Mouse (Mus musculus) heart, embryonic 12.5 days (tissue): ENCODE results near the gene Ush1g. TPM values are rescaled to one million over a fixed set of nuclear protein-coding genes. Genes with fewer than 3 reads are reported as not detected.

Experiments
- ATAC-seq: fragments of 200-750 bp; cut with Nextera tagmentation; 2 replicates; pipeline ENCODE4 v1.8.0; 2017; ENCODE audit warnings: moderate TSS enrichment, moderate library complexity; ENCODE audit not compliant: insufficient number of reproducible peaks, low FRiP score
- H3K27ac ChIP-seq: fragments of 300-500 bp; sonication (generic); 2 replicates; pipeline ENCODE4 v1.5.1; 2016; ENCODE audit warnings: mild to moderate bottlenecking, moderate library complexity; ENCODE audit not compliant: poor library complexity, severe bottlenecking
- H3K27me3 ChIP-seq: fragments of 300-500 bp; sonication (generic); replicated peaks from 2 replicates; pipeline ENCODE4 v1.6.1; 2016; ENCODE audit warnings: mild to moderate bottlenecking, moderate library complexity
- H3K36me3 ChIP-seq: fragments of 300-500 bp; sonication (generic); 2 replicates; pipeline ENCODE4 v1.6.1; 2016; ENCODE audit warnings: mild to moderate bottlenecking, moderate library complexity
- H3K4me1 ChIP-seq: fragments of 300-500 bp; sonication (generic); replicated peaks from 2 replicates; pipeline ENCODE4 v1.6.1; 2016; ENCODE audit warnings: mild to moderate bottlenecking
- H3K4me2 ChIP-seq: fragments of 300-500 bp; sonication (generic); 2 replicates; pipeline ENCODE4 v1.6.1; 2016; ENCODE audit warnings: mild to moderate bottlenecking, moderate library complexity
- H3K4me3 ChIP-seq: fragments of 300-500 bp; sonication (generic); 2 replicates; pipeline ENCODE4 v1.5.1; 2016; ENCODE audit warnings: mild to moderate bottlenecking
- H3K9ac ChIP-seq: fragments of 300-500 bp; sonication (generic); 2 replicates; pipeline ENCODE4 v1.6.1; 2016; ENCODE audit warnings: mild to moderate bottlenecking, moderate library complexity
- H3K9me3 ChIP-seq: fragments of 300-500 bp; sonication (generic); replicated peaks from 2 replicates; pipeline ENCODE4 v1.6.1; 2016; ENCODE audit warnings: mild to moderate bottlenecking, moderate library complexity
- WGBS: fragments of 180-500 bp; shearing (Covaris S2); methylation state at CpG from one replicate; pipeline ENCODE4 v1.1.7; 2016; 5-methylcytosine and 5-hydroxymethylcytosine counted together
- polyA plus RNA-seq: library from polyadenylated mRNA; unstranded; fragments of >200 nt; fragmentation: Nextera tagmentation; extraction: Ambion mirVana; gene quantifications from 2 replicates; pipeline ENCODE4 v1.2.1, GENCODE M21; 2016

Gene Ush1g
- polyA plus RNA-seq, 1 experiment from 2014 or later, result 0.06 TPM

- no peak for ATAC-seq
- H3K27ac ChIP-seq, result no peak overlapping the region
- H3K36me3 ChIP-seq, result no peaks in the 10 kb centered on the region
- H3K9me3 ChIP-seq, result no peaks in the 10 kb centered on the region
- WGBS, result 8% methylated on average over 8 of the region's 8 CpGs
- peaks cover 7% of the 10 kb centered on the region for H3K4me1 ChIP-seq
- peaks cover 69% of the 10 kb centered on the region for H3K27me3 ChIP-seq
- no peak overlapping the region for H3K9ac ChIP-seq
- no peak overlapping the region for H3K4me2 ChIP-seq
- no peak overlapping the region for H3K4me3 ChIP-seq
These were observed 32.3 kb upstream of the Ush1g start for GRCm38 (mm10) chr11:115354183-115354582.

GRCm38 (mm10) chr11:115353375-115353774 lies 31.5 kb upstream of the Ush1g start:
- Histone ChIP-seq H3K9me3 (no peaks in the 10 kb centered on the region), H3K4me3 (no peak overlapping the region), H3K9ac (no peak overlapping the region), H3K27me3 (peaks cover 72% of the 10 kb centered on the region), H3K27ac (no peak overlapping the region), H3K4me1 (no peaks in the 10 kb centered on the region), H3K4me2 (no peak overlapping the region), H3K36me3 (no peaks in the 10 kb centered on the region)
- ATAC-seq, result no peak
- 85% methylated on average over 5 of the region's 5 CpGs for WGBS

DNA sequence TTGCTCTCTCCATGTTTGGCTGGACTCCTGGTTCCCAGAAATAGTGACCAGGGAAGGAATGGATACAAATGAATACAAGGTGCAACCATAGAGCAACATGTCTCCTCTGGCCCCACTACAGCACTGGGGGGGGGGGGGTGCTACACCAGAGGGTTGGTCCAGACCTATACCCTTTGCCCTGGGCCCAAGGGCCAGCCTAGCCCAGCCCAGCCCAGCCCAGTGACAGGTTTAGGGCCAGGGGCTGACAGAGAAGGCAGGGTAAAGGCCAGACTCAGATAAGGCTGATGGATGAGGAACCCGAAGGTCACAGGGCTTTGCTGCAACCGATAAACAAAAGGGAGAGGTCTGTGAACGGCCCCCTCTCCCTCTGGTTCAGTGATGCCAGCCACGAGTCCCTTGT lies 28.1 kb upstream of the Ush1g start:
- Histone ChIP-seq H3K27me3 (peaks cover 79% of the 10 kb centered on the region), H3K9me3 (no peaks in the 10 kb centered on the region), H3K27ac (no peak overlapping the region), H3K4me3 (no peak overlapping the region), H3K36me3 (no peaks in the 10 kb centered on the region), H3K4me2 (no peak overlapping the region), H3K4me1 (no peaks in the 10 kb centered on the region), H3K9ac (no peak overlapping the region)
- 39% methylated on average over 4 of the region's 4 CpGs for WGBS
- no peak for ATAC-seq

DNA sequence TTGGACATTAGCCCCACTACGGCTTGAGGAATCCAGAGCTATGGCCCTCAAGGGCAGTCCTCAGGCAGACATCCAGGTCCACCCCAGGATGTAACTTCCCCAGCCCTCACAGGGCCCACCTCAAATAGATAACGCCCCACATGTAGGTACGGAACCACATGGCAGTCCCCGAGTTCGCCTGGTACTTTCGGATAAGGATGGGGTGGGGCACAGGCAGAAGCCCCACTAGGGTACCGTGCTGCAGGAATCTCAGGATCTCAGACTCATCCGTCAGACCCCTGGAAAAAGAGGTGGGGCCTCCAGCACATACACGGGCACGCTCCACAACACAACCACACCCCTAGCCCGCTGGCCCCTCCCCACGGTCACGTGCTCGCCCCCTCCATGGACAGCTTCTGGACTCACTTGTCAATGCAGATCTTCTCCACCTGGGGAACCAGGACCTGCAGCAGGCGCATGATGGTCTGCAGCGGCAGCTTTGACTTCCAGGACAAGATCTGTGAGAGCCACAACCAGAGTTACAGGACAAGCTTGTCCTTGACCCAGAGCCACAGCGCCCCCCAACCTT lies 26.9 kb upstream of the Ush1g start:
- Histone ChIP-seq H3K4me2 (no peak overlapping the region), H3K27ac (no peak overlapping the region), H3K4me1 (no peaks in the 10 kb centered on the region), H3K9ac (no peak overlapping the region), H3K36me3 (no peaks in the 10 kb centered on the region), H3K27me3 (peaks cover 87% of the 10 kb centered on the region), H3K9me3 (no peaks in the 10 kb centered on the region), H3K4me3 (no peak overlapping the region)
- no peak for ATAC-seq
- WGBS, result 46% methylated on average over 17 of the region's 17 CpGs

DNA sequence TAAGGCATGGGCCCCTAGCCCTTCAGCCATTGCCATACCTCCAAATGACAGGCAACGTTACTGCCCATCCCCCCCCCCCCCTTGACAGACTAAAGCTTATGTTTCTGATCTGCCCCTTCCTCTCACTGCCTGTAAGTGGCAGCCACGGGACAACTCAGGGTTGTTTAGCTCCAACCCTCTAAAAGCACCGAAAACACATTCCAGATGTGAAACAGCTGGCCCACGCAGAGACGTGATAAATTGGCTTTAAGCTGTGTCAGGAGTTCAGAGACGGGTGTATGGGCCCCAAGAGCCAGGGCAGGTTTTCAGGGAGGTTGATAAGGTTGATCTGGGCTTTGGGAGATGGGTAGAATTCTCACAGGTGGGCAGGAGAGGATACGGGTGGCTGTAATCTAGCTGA lies 23.7 kb upstream of the Ush1g start:
- H3K4me2 ChIP-seq, result no peak overlapping the region
- no peak overlapping the region for H3K4me3 ChIP-seq
- H3K36me3 ChIP-seq, result no peaks in the 10 kb centered on the region
- no peaks in the 10 kb centered on the region for H3K4me1 ChIP-seq
- H3K9ac ChIP-seq, result no peak overlapping the region
- no peak overlapping the region for H3K27ac ChIP-seq
- no peaks in the 10 kb centered on the region for H3K9me3 ChIP-seq
- H3K27me3 ChIP-seq, result peaks cover 88% of the 10 kb centered on the region
- WGBS, result 27% methylated on average over 7 of the region's 7 CpGs
- ATAC-seq, result no peak

GRCm38 (mm10) chr11:115344967-115345366 lies 23.1 kb upstream of the Ush1g start:
- no peak overlapping the region for H3K27ac ChIP-seq
- H3K36me3 ChIP-seq, result no peaks in the 10 kb centered on the region
- no peak overlapping the region for H3K4me3 ChIP-seq
- 5% methylated on average over 12 of the region's 12 CpGs for WGBS
- no peaks in the 10 kb centered on the region for H3K9me3 ChIP-seq
- ATAC-seq, result no peak
- H3K4me1 ChIP-seq, result no peaks in the 10 kb centered on the region
- H3K4me2 ChIP-seq, result no peak overlapping the region
- H3K9ac ChIP-seq, result no peak overlapping the region
- peaks cover 88% of the 10 kb centered on the region for H3K27me3 ChIP-seq

GRCm38 (mm10) chr11:115341866-115342265 lies 20.0 kb upstream of the Ush1g start:
- Histone ChIP-seq H3K9me3 (no peaks in the 10 kb centered on the region), H3K4me1 (no peaks in the 10 kb centered on the region), H3K27me3 (peaks cover 93% of the 10 kb centered on the region), H3K9ac (no peak overlapping the region), H3K36me3 (no peaks in the 10 kb centered on the region), H3K4me3 (no peak overlapping the region), H3K27ac (no peak overlapping the region), H3K4me2 (no peak overlapping the region)
- WGBS, result 62% methylated on average over 6 of the region's 6 CpGs
- ATAC-seq, result no peak

GRCm38 (mm10) chr11:115341246-115341645 lies 19.4 kb upstream of the Ush1g start:
- Histone ChIP-seq H3K4me2 (no peak overlapping the region), H3K27me3 (peaks cover 93% of the 10 kb centered on the region), H3K9me3 (no peaks in the 10 kb centered on the region), H3K27ac (no peak overlapping the region), H3K4me3 (no peak overlapping the region), H3K4me1 (no peaks in the 10 kb centered on the region), H3K9ac (no peak overlapping the region), H3K36me3 (no peaks in the 10 kb centered on the region)
- no peak for ATAC-seq
- 65% methylated on average over 2 of the region's 2 CpGs for WGBS

GRCm38 (mm10) chr11:115337826-115338225 lies 16.0 kb upstream of the Ush1g start:
- Histone ChIP-seq H3K9ac (no peak overlapping the region), H3K4me3 (no peak overlapping the region), H3K27ac (no peak overlapping the region), H3K27me3 (peaks cover 95% of the 10 kb centered on the region), H3K4me1 (0 out of 2 replicates have a peak, but pooled peaks cover 5% of the 10 kb centered on the region), H3K4me2 (no peak overlapping the region), H3K9me3 (no peaks in the 10 kb centered on the region), H3K36me3 (no peaks in the 10 kb centered on the region)
- WGBS, result 54% methylated on average over 1 of the region's 1 CpGs
- ATAC-seq, result no peak

- 45% methylated on average over 3 of the region's 3 CpGs for WGBS
These were observed 15.5 kb upstream of the Ush1g start for GRCm38 (mm10) chr11:115337350-115337749.

GRCm38 (mm10) chr11:115336115-115336514 lies 14.3 kb upstream of the Ush1g start:
- no peaks in the 10 kb centered on the region for H3K36me3 ChIP-seq
- H3K4me3 ChIP-seq, result no peak overlapping the region
- H3K4me2 ChIP-seq, result no peak overlapping the region
- no peak overlapping the region for H3K9ac ChIP-seq
- H3K27me3 ChIP-seq, result peaks cover 95% of the 10 kb centered on the region
- H3K4me1 ChIP-seq, result 0 out of 2 replicates have a peak, but pooled peaks cover 5% of the 10 kb centered on the region
- H3K9me3 ChIP-seq, result no peaks in the 10 kb centered on the region
- no peak overlapping the region for H3K27ac ChIP-seq
- ATAC-seq, result no peak
- 17% methylated on average over 6 of the region's 6 CpGs for WGBS

More at GRCm38 (mm10) chr11:115337350-115337749, 15.5 kb upstream of the Ush1g start:
- Histone ChIP-seq H3K4me3 (no peak overlapping the region), H3K4me2 (no peak overlapping the region), H3K27ac (no peak overlapping the region), H3K4me1 (0 out of 2 replicates have a peak, but pooled peaks cover 5% of the 10 kb centered on the region), H3K27me3 (peaks cover 95% of the 10 kb centered on the region), H3K9me3 (no peaks in the 10 kb centered on the region), H3K9ac (no peak overlapping the region), H3K36me3 (no peaks in the 10 kb centered on the region)
- ATAC-seq, result no peak

DNA sequence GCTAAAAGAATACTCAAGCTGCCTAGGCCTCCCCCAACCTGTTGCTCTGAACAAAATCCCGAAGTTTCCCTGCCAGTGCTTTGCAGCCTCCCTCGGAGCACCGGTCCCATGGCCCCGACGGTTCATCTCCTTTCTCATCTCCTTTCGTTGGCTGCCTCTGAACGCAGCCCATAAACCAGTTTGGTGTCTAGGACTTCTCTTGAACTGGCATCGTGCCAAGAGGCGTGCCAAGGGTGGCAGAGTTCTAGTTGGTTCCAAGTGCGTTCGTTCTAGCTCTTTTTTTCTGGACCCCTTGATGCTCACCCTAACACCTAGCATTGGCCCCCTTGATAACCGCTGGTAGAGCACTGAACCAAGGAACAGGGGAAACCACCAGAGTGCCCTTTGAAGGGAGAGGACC lies 13.4 kb upstream of the Ush1g start:
- no peak for ATAC-seq
- Histone ChIP-seq H3K9me3 (no peaks in the 10 kb centered on the region), H3K9ac (no peak overlapping the region), H3K4me2 (no peak overlapping the region), H3K4me1 (0 out of 2 replicates have a peak, but pooled peaks cover 5% of the 10 kb centered on the region), H3K4me3 (no peak overlapping the region), H3K36me3 (no peaks in the 10 kb centered on the region), H3K27ac (no peak overlapping the region), H3K27me3 (peaks cover 92% of the 10 kb centered on the region)
- WGBS, result 47% methylated on average over 12 of the region's 12 CpGs
